Mouse (Mus musculus) layer of hippocampus, postnatal 25 days (tissue): ENCODE data around the gene Lexm. TPM values are rescaled to one million over a fixed set of nuclear protein-coding genes. Genes with fewer than 3 reads are reported as not detected.

Experiments used
- DNase-seq, 2 experiments: peaks; one replicate each; pipeline ENCODE4 v3.0.0; 2022; ENCODE audit warnings: mixed read lengths in 2 of 2, low spot score in 1 of 2; ENCODE audit errors: extremely low spot score in 1 of 2
- total RNA-seq, 2 experiments: library from RNA; stranded (reverse); gene quantifications; 2 replicates each; pipeline ENCODE4 v1.2.3; 2021

Lexm gene
- total RNA-seq, 2 experiments from 2014 or later, result not detected

GRCm38 (mm10) chr4:106550516-106551166, 66.4 kb downstream of the Lexm start:
- no peak for DNase-seq

- DNase-seq, result no peak
Observed at GRCm38 (mm10) chr4:106548113-106548512, 68.9 kb downstream of the Lexm start.

- no peak for DNase-seq
Observed at GRCm38 (mm10) chr4:106546896-106547295, 70.1 kb downstream of the Lexm start.

GRCm38 (mm10) chr4:106545817-106546373, 71.1 kb downstream of the Lexm start:
- no peak for DNase-seq

GRCm38 (mm10) chr4:106542211-106542610, 74.8 kb downstream of the Lexm start:
- no peak for DNase-seq

- DNase-seq, result no peak
Observed at GRCm38 (mm10) chr4:106541491-106541890, 75.5 kb downstream of the Lexm start.

Other genes starting within 250 kb of the Lexm start
- gene Pcsk9, start 152.9 kb downstream of the Lexm start, total RNA-seq, result under 1 TPM; 0.17 to 0.23 TPM
- gene Bsnd, start 125.0 kb downstream of the Lexm start, total RNA-seq, result not detected
- 10 to 100 TPM; 72.3 to 77.3 TPM for gene Dhcr24, start 56.2 kb downstream of the Lexm start, total RNA-seq
- under 1 TPM; 0.38 to 0.59 TPM for gene Ttc22, start 5.2 kb upstream of the Lexm start, total RNA-seq
- gene Pars2, start 33.8 kb upstream of the Lexm start, total RNA-seq, result 1 to 10 TPM; 6.2 to 6.4 TPM
- 10 to 100 TPM; 40.1 to 47.6 TPM for gene Ttc4, start 61.7 kb upstream of the Lexm start, total RNA-seq
- 1 to 10 TPM; 2.0 to 2.4 TPM for gene Mroh7, start 113.7 kb upstream of the Lexm start, total RNA-seq
- not detected for gene Fam151a, start 116.6 kb upstream of the Lexm start, total RNA-seq
- gene Acot11, start 187.8 kb upstream of the Lexm start, total RNA-seq, result 10 to 100 TPM; 45.7 to 46.8 TPM